Mouse (Mus musculus) C2C12 (cell line): Measurements from ENCODE around the gene Sox5. TPM values are rescaled to one million over a fixed set of nuclear protein-coding genes. Genes with fewer than 3 reads are reported as not detected.

Source experiments
- H3K27me3 ChIP-seq: one replicate; pipeline ENCODE4 v1.6.1; 2011; ENCODE audit not compliant: control insufficient read depth, insufficient read depth, insufficient read length
- H3K36me3 ChIP-seq: one replicate; pipeline ENCODE4 v1.6.1; 2011; ENCODE audit not compliant: control insufficient read depth, insufficient read depth
- H3K4me3 ChIP-seq: one replicate; pipeline ENCODE4 v1.5.1; 2011; ENCODE audit warnings: mild to moderate bottlenecking, control low read depth; ENCODE audit not compliant: poor library complexity, insufficient read depth, severe bottlenecking
- H3K79me2 ChIP-seq: one replicate; pipeline ENCODE4 v1.6.1; 2011; ENCODE audit not compliant: control insufficient read depth, insufficient read depth
- H3K79me3 ChIP-seq: one replicate; pipeline ENCODE4 v1.6.1; 2011; ENCODE audit warnings: low read depth, control low read depth
- H3ac ChIP-seq: one replicate; pipeline ENCODE3; 2011; ENCODE audit warnings: low read depth; ENCODE audit not compliant: control insufficient read depth, insufficient read length
- CEBPB ChIP-seq: IDR thresholded peaks from one replicate; pipeline ENCODE4 v1.6.1; 2011; ENCODE audit warnings: low read depth, mild to moderate bottlenecking, control low read depth, moderate library complexity
- CTCF ChIP-seq: IDR thresholded peaks from one replicate; pipeline ENCODE4 v1.5.1; 2011; ENCODE audit not compliant: control insufficient read depth, insufficient read depth, insufficient read length
- FOSL1 ChIP-seq: IDR thresholded peaks from one replicate; pipeline ENCODE4 v1.8.0; 2011; ENCODE audit warnings: mild to moderate bottlenecking, low read length; ENCODE audit not compliant: poor library complexity, insufficient read depth, severe bottlenecking
- MAX ChIP-seq: IDR thresholded peaks from one replicate; pipeline ENCODE4 v1.6.1; 2011; ENCODE audit warnings: mild to moderate bottlenecking, control low read depth
- MYOD1 ChIP-seq: IDR thresholded peaks from one replicate; pipeline ENCODE4 v1.6.1; 2011; ENCODE audit warnings: low read depth; ENCODE audit not compliant: control insufficient read depth, insufficient read length
- MYOG ChIP-seq: IDR thresholded peaks from one replicate; pipeline ENCODE4 v1.6.1; 2011; ENCODE audit not compliant: control insufficient read depth, insufficient read length; ENCODE audit errors: extremely low read depth
- USF1 ChIP-seq: IDR thresholded peaks from one replicate; pipeline ENCODE4 v1.6.1; 2011; ENCODE audit warnings: low read depth, mild to moderate bottlenecking, control low read depth, moderate library complexity
- polyA plus RNA-seq: library from polyadenylated mRNA; unstranded; fragments of >200 nt; fragmentation: generic; extraction: Trizol; gene quantifications from one replicate; pipeline ENCODE4 v1.2.1, GENCODE M21; 2012; ENCODE audit warnings: missing spikeins

Gene Sox5
- polyA plus RNA-seq, 1 experiment, result 0.07 TPM

DNA sequence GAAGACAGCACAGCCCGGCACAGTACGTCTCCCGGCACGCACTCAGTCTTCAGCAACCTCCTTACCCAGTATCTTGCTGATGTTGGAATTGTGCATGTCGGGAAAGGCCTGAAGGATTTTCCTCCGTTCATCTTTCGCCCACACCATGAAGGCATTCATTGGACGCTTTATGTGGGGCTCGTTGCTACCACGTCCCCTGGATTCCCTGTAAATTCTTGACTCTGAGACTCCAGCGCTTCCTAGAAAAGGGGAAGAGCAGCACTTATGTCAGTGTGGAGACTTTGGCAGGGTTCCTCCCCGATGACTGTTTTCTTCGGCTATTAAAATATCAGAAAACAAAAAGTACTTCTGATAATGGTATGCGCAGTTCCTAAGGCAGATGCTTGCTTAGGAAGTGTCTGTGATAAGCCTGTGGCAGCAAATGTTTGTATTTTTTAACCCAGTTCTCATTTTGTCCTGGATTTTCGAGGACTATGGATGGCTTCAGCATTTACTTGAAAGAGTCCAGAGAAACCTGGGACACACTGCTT, 940.6 kb downstream of the Sox5 start:
- Histone ChIP-seq H3K4me3 (no peak overlapping the region), H3ac (no peak overlapping the region), H3K79me2 (no peaks in the 10 kb centered on the region), H3K79me3 (no peaks in the 10 kb centered on the region), H3K36me3 (no peaks in the 10 kb centered on the region), H3K27me3 (no peaks in the 10 kb centered on the region)
- TF ChIP-seq MAX (no peak), USF1 (no peak), MYOG (no peak), CTCF (no peak), CEBPB (no peak), MYOD1 (no peak), FOSL1 (no peak)

- H3ac ChIP-seq, result no peak overlapping the region
- H3K79me2 ChIP-seq, result no peaks in the 10 kb centered on the region
- no peaks in the 10 kb centered on the region for H3K36me3 ChIP-seq
- TF ChIP-seq MYOD1, result no peak
- TF ChIP-seq MAX, result no peak
- no peak for TF ChIP-seq MYOG
- no peak for TF ChIP-seq FOSL1
- no peak for TF ChIP-seq CEBPB
- TF ChIP-seq CTCF, result no peak
- TF ChIP-seq USF1, result no peak
- H3K27me3 ChIP-seq, result no peaks in the 10 kb centered on the region
- no peaks in the 10 kb centered on the region for H3K79me3 ChIP-seq
- H3K4me3 ChIP-seq, result no peak overlapping the region
Measured at GRCm38 (mm10) chr6:143838384-143839076, 943.2 kb downstream of the Sox5 start.

GRCm38 (mm10) chr6:143835331-143835730, 946.4 kb downstream of the Sox5 start:
- Histone ChIP-seq H3K27me3 (no peaks in the 10 kb centered on the region), H3K36me3 (no peaks in the 10 kb centered on the region), H3K79me2 (no peaks in the 10 kb centered on the region), H3K79me3 (no peaks in the 10 kb centered on the region), H3ac (no peak overlapping the region), H3K4me3 (no peak overlapping the region)
- TF ChIP-seq MAX (no peak), CEBPB (no peak), USF1 (no peak), CTCF (no peak), FOSL1 (no peak), MYOG (no peak), MYOD1 (no peak)

GRCm38 (mm10) chr6:143833986-143834385, 947.8 kb downstream of the Sox5 start:
- H3K79me3 ChIP-seq, result no peaks in the 10 kb centered on the region
- no peak overlapping the region for H3K4me3 ChIP-seq
- no peak for TF ChIP-seq MYOG
- H3ac ChIP-seq, result no peak overlapping the region
- H3K36me3 ChIP-seq, result no peaks in the 10 kb centered on the region
- no peaks in the 10 kb centered on the region for H3K79me2 ChIP-seq
- no peaks in the 10 kb centered on the region for H3K27me3 ChIP-seq

- Histone ChIP-seq H3K79me2 (no peaks in the 10 kb centered on the region), H3K27me3 (no peaks in the 10 kb centered on the region), H3ac (no peak overlapping the region), H3K36me3 (no peaks in the 10 kb centered on the region), H3K79me3 (no peaks in the 10 kb centered on the region), H3K4me3 (no peak overlapping the region)
- no peak for TF ChIP-seq MYOG
- no peak for TF ChIP-seq CTCF
- no peak for TF ChIP-seq FOSL1
- no peak for TF ChIP-seq USF1
- TF ChIP-seq MYOD1, result no peak
Measured at GRCm38 (mm10) chr6:143833182-143833558, 948.6 kb downstream of the Sox5 start.

DNA sequence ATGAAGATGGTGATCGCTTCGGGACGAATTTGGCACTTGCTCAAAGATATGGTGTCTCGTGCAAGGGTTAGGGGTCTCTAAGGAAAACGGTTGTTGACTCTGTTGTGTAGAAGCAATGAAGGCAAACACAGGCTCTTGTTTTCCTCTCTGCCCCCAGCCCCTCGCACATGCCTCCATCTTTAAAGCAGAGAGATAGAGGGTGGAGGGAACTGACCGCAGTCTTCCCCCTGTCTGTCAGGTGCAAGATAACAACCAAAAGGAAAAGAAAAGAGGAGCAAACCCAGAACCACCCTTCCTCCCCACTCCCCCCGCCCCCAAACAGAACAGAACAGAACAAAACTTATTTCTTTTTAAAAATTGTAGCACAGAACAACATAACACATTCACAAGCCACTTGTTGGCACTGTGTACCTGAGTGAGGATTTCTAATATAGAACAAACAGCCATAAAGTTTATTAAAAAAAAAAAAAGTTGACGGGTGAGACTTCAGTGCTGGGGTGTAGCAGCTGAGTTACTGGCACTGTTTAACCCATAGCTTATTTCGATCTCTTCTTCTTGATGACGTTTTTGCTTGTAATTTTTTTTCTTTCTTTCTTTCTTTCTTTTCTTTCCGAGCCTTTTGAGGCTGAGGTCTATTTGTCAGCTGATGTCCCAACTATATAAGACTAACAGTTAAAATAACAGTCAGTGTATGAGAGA, 949.1 kb downstream of the Sox5 start:
- H3K27me3 ChIP-seq, result no peaks in the 10 kb centered on the region
- H3K36me3 ChIP-seq, result no peaks in the 10 kb centered on the region
- H3K4me3 ChIP-seq, result no peak overlapping the region
- no peak overlapping the region for H3ac ChIP-seq
- H3K79me3 ChIP-seq, result no peaks in the 10 kb centered on the region
- H3K79me2 ChIP-seq, result no peaks in the 10 kb centered on the region
- TF ChIP-seq MAX, result no peak
- TF ChIP-seq USF1, result no peak
- TF ChIP-seq FOSL1, result no peak
- TF ChIP-seq CTCF, result no peak
- no peak for TF ChIP-seq CEBPB
- TF ChIP-seq MYOG, result no peak
- TF ChIP-seq MYOD1, result no peak
